Mouse (Mus musculus) frontal cortex, postnatal 10 days (tissue): ENCODE measurements around the gene Slc16a6.

ENCODE experiments used
- DNase-seq, 2 experiments: peaks; one replicate each; pipeline ENCODE4 v3.0.0; 2022; ENCODE audit warnings: low spot score in 2 of 2, mixed read lengths in 1 of 2

Slc16a6 gene

DNA sequence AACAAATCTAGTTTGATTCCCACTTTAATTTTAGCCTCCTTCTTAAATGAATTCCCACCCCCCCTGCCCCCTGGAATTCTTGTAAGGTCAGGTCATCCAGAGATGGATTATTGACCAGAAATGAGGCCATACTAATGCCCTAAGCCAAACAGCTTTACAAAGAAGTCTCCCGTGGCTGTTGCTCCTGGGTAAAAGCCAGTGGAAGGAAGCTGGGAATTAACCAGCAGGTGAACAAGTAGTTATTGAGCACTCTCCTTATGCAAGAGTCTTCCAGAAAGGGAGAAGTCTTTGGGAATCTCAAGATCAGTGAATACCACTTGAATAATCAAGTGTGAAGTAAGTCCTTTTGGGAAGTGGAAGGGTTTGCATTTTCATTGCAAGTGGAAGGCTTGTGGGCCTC is 13.7 kb upstream of the Slc16a6 start:
- no peak for DNase-seq

DNA sequence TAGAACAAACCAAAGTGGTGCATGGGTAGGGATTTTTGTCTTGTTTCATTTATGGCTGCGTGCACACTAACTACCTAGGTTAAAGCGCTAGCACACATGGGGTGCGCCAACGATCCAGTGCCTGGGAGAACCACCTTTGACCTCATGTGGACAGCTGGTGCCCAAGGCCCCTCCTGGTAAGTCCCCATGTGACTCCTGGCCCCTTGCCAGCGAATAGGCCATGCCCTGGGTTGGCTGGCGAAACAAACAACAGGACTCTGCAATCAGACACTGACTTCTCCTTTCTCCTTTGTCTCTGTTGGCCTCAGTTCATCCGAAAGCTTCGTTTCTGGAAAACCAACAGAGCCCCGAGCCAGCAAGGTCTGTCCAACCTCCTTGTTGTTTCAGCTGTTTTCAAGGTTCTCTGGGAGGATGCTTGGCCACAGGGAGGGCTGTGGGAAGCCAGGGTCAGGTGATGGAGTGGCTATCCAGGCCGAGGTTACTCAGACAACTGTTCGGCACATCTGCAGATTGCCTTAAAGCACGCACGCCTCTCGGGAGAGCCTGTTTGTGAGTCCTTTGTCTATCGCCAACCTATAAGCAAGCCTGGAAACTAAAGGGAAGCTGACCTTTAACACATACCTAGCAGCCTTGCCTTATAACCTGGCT is 12.1 kb upstream of the Slc16a6 start:
- DNase-seq: no peak

DNA sequence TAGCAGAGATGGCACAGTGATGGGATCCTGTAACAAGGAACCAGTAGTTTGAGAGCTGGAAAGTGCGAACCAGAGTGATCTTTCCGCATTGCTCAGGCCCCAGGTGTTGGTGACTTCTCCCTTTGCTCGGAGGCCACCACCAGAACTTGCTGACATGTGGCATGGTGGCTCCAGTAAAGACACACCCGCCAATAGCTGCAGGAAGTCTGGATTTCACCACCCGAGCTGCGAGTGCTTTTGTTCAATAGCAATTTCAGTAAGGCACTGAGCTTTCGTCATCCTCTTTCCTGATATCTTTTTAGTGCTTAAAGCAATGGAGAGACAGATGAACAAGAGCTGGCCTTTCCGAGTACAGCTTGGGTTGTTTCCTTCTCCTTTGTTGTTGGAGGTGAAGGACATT is 7.0 kb upstream of the Slc16a6 start:
- DNase-seq: no peak

DNA sequence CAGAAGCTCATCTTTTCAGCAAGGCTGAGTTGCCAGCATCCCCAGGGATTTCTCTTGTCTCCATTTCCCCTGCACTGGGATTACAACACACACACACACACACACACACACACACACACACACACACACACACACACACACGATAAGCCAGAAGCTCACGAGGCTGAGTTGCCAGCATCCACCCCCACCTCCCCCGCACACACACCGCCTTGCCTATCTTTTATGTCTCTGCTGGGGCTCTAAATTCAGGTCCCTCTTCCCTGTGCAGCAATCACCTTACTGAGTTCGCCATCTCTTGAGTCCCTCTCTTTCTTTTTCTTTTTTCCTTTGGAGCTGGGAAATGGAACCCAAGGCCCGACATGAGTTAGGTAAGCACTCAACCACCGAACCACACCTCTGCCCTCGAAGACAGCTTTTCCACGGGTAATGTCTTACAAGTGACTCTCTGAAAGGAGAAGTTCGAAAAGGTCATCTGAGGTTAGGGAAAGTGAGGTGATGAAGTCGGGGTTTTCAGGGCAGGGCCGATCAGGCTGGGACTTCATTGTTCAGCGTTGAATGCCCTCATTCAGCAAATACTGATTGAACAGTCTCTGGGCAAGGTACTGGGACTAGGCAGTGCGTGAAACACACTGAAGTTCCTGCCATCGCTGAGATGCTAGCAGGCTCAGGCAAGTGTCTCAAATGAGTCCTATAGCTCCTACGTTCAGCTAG is 6.3 kb upstream of the Slc16a6 start:
- DNase-seq: no peak

DNA sequence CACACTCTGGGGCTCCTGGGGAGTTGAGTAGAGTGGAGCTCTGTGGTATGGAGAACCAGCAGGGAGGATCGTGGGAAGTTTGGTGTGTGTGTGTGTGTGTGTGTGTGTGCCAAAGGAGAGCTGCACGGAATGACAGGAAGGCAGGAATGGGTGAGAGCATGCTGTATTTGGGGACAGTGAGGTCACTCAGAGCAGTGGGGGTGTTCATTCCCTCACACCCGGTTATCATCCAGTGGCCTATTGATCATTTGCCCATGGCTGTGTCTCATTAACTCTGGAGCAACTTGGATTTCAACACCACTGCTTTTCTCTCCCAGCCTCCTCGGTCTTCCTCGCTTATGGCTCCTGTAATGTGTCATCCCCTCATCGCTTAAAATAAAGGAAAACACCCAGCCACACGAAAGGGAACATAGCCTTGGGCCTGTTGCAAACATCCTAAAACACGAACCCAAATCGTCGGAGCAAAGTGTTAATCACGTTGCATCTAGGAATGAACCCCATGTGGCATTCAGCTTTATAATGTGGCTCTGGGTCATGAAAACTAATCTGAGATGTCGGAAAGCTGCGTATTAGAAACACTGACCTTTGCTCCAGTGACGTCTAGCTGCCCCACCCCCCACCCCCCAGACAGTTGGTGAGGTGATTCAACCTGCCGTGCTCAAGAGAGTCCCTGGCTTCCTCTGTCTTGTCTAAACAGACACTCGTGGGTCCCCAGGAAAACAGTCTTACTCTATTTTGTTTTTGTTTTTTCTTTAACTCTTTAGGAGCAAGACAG is 4.4 kb upstream of the Slc16a6 start:
- no peak for DNase-seq

DNA sequence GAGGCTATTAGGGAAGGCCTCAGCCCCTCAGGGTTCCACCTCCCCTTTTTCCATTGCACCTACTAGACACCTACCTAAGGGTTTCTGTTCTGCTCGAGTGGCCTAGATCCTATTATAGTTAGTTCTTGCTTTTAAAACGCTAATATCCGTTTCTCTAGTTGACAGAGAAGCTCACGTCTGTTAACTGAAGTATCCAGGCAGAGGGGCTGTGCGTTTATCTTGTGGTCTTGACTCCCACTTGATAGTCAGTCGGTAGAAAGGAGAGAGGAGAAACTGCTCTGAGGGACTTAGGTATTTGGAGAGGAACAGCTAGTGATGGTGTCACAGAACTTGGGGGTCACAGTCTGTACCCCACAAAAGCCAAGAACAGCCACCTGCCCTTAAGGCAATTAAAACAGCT is 3.3 kb upstream of the Slc16a6 start:
- DNase-seq: no peak

DNA sequence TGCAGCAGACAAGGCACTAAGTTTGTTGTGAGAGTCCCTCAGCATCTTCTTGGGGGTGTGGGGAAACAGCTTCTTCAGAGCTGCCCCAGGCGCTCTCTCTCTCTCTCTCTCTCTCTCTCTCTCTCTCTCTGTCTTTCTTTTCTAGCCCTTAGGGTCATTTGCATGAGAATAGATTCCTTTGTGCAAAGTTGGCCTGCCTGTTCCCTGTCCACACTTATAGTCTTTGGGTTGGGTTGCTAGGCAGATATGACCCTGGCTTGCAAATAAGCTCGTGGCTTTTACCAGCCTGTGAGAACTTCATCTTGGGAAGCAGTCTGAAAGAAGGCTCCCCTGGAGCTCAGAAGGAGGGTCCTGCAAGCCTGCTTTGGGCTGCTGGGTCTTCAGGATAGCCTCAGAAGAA is 2.8 kb upstream of the Slc16a6 start:
- DNase-seq: no peak

DNA sequence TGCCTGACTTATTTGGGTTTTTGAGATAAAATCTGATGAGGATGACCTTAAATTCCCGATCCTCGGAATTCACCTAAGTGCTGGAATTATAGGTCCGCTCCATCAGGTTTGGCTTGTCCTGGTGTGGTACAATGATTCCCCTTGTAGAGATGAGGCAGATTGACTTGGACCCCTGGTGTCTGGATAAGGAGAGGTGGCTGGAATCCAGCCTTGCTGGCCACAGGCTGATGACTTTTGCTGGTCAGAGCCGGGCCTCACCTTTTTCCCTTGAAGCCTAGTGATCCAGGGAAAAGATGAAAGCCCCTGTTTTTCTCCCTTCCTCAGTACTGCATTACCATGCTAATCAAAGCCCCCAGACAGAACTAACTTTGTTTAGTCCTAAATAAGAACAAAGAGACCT is 2.3 kb upstream of the Slc16a6 start:
- no peak for DNase-seq

DNA sequence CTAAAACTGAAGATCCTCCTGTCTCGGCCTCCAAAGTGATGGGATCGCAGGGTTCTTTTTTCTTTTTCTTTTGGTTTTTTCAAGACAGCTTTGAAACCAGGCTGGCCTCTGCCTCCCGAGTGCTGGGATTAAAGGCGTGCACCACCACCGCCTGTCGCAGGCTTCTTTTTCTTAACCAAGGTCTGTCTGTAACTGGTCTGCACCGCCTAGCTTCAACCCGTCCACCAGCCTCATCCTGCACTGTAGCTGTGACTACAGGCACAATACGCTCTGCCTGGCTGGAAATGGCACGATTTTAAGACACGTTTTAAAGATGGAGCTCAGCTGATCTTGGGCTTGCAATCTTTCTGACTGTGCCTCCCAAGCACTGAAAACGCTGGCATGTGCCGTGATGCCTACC is 1.4 kb upstream of the Slc16a6 start:
- DNase-seq: no peak

DNA sequence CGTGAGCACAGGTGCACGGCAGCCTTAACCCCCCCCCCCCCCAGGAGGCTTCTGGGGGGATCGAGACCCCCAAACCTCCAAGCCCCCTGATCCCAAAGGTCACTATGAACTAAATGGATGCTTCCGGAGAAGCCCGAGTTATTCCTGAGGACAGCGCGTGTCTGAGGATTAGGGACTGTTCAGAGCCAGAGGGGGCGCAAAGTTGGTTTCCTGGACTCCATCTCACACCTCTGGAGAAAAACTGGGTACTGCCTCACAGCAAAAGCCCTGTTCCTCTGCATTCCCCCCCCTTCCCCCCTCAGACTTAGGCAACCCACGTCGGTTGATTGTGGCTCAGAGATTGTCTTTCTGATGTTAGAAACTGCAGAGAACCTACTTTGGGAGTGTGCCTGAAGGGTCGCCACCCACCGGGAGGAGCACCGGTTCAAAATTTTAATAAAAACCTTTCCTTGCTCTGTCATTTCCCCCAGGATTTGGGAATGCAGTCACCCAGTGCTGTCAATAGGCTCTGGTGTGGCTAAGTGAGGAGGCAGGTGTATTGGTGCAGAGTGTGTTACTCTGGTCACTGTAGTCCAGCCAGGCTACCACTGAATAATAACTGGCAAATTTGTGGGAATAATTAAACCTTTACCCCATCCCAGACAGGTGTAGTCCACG is 816 bp upstream of the Slc16a6 start:
- no peak for DNase-seq

DNA sequence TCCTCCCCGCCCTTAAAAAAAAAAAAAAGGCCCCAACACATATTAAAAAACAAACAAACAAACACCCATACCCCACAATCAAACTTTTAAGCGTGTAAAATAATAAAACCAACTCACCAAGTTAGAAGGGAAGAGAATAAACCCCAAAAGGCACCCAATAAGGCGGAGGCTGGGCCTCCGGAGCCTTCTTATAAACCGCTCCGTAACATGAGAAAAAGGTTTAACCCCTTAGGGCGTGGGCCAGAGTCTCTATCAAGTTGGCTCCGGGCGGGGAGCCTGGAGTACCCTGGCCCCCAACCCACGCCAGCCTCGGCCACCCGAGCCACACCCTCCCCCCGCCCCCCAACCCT is 602 bp downstream of the Slc16a6 start:
- DNase-seq: no peak

DNA sequence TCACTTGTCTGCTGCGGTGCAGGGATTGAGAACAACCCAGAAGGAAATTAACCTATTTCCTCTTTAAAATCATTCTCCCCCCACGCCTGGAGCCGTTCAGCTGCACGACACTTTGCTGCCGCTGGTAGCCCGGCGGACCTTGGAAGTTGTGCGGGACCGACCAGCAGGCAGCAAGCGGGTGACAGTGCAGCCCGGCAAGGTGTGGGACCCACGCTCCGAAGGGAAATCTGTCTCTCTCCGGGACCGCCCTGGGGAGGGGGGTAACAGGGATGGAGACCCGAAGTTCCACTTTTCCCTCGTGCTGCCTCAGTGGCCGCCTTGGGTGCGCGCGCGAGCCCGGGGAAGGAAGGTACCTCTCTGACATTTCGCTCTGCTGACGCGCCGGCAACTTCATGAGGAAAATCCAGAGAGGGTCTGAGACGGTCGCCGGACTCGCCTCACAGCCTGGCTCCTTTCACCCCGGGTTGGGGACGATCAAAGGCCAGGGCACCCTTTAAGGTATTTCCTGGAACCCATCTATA is 1.2 kb downstream of the Slc16a6 start:
- DNase-seq: peak in 1 of 2 experiments; percentile 27

DNA sequence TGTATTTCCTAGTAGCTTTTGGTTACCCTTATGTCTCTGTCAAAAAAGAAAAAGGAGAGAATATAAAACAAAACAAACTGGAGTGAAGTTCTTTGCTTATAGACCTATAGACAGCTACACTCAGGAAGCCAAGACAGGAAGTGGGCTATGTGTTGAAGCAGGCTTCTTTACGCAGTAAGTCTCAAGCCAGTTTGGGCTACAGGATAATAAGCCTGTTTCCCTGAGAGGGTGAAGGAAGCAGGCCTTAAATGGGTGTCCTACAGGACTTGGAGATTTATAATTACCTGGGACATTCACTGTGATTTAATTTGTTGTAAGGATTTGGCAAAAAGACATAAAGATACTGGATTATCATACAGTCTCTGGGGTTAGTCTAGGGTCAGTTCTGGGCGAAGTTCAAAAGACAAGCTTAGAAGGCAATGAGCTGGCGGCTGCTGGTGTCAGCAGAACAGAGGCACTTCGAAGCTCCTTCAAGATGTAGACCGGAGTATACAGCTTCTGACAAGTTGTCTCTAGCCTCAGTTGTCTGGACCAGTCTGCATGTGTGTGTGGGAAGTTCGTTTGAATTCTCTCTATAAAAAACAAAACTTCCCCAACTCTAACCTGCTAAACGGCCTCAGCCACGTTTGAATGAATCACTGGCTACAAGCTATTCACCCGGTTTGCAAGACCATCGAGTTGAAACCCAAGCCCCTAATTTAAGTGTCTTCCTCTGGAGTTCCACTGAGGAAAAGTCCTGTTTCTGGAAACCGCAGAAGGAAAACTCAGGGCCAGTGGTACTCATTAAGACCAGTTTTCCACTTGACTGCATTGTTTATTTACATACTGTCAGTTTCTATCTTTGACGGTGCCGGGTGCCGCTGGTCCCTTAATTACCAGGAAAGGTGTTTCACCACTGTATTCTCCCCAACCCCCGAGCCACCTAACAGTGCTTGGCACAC is 2.2 kb downstream of the Slc16a6 start:
- no peak for DNase-seq

DNA sequence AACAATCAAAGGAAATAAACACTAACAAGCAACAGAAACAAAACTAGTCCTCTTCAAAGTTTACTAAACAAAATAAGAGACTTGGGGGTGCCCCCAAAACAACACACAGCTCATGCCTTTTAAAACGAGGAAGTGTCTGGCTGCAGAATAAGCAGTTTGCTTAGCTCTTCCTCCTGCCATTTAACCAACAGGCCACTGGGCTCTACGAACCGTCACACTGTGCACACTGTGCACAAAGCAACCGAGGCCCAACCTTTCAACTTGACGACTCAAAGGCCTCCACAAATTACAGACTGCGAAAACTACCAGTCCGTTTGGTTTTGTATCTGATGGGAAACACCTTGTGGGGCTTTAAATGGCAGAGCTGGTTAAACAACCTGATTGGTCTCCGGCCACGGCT is 3.2 kb downstream of the Slc16a6 start:
- DNase-seq: no peak

DNA sequence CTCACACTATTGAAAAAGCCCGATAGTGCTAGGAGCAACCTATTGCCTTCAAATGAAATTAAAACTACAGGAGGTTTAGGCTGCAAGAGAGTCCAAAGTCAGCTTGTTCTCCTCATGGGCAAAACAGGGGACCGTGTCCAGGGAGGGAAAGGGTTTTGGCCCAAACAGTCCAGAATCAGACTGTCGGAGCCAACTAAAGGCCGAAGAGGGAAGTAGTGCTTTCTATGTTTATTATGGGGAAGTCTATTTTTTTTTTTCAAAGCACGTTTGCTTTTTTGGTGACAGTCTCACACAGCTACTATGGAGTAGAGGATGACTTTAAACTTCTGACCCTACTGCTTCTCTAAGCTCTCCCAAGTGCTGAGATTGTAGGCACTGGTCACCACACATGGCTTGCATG is 5.3 kb downstream of the Slc16a6 start:
- DNase-seq: no peak

DNA sequence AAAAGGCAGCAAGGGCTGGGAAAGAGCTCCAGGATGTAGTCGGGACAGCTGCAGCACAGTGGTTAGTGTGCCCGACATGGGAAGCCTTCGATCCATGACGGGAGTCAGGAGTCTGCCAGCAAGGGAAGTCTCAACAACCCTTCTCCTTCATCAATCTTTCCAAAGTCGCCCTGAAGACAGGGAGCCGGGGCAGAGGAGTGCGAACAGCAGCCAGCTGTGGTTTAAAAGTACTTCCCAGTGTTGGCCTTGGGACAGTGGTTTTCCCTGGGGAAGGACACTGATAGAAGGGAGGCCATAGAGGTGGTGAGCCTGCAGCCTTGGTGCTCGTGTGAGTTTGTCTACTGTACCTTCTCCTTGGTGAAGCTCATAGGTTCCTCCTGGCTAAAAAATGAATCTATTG is 6.4 kb downstream of the Slc16a6 start:
- DNase-seq: no peak

DNA sequence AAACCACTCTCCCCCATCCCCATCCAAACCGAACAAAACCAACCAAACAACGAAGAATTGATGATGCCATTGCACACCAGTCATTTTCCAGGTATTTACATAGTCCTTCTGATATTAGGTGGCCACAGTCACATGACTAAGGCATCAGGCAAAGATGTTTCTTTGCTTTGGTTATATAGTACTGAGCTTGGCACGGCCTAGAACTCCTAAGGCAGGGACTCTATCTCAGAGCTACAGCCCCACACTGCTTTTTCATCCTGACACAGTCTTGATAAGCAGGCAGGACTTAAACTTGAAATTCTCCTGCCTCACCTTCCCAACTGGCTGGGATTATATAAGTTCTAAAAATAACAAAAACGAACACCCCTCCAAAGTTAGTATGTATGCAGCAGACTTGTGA is 8.3 kb downstream of the Slc16a6 start:
- no peak for DNase-seq

DNA sequence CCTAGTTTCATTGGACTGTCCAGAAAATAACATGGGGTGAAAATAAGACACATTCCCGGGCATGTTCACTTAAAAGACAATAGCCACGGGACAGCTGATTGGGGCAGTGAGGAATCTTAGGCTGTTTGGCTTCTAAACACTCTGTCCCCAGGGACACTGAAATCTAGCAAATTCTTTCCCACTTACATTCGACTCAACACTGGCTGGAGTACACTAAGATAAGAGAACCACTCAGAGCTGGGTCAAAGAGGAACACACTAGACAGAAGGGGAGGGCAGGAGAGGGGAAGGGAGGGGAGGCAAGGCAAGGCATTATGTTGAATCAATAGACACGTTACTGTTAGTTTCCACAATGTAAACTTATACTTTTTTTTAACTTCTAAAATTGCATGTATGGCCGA is 12.8 kb downstream of the Slc16a6 start:
- no peak for DNase-seq

DNA sequence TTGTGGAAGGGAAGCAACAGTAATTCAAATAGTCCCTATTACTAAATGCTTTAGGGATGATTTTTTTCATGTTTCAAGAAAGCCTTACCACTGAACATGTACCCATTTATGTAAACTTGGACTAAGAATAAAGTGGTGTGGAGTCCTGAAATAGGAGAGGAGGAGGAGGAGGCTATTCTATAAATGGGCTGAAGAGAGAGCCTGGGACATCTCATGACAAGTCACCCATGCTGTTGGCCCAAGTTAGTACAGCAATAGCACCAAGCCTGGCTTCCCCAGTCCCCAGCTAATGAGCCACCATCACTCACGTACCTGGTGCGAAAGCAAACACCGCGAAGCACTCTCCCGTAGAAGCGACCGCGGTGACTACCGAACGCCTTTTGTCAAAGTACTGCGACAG is 15.2 kb downstream of the Slc16a6 start:
- DNase-seq: no peak

DNA sequence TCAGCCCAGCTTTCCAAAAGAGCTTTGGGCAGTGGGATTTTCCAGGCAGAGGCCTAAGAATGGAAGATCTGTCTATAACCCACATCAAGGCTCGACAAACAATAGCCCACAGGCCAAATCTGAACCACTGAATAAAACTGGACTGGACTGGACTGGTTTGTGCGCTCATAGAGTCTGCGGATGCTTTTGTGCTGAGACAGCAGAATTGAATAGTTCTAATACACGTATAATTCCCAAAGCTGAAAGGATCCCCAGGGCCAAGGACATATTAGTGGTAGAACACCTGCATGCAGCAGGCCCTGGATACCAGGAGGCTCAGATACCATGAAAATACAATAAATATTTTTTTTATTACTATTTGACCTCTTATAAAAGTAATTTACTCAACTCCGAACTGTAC is 17.1 kb downstream of the Slc16a6 start:
- no peak for DNase-seq

DNA sequence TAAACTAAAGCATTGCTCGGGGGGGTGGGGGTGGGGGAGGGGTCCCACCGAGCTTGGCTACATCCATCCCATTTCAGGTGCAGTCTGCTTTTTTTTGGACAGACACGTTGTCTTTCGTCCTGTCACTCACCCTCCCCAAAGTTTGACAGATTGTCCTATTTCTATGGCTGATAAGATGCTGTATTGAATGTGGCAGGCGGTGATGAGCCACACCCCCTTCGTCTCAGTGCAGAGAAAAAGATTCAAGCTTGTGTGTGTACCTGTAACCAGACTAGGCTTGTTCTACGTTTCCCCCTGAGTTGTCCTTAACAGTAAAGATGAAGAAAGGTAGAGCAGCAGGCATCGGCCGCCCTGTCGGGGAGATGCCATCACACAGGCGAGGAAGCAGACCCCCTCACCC is 22.2 kb downstream of the Slc16a6 start:
- DNase-seq: no peak
